Mouse (Mus musculus): Measurements from ENCODE around the gene Cyp2c66.
"Not testable (repeated sequence)": the region's sequence is repeated elsewhere in the genome, so short reads cannot be mapped to it uniquely, and the experiment has no call there.

Cyp2c66 gene

GRCm38 (mm10) chr19:39113644-39114043 is at the start of gene Cyp2c66:
Gene Cyp2c66, plus strand, starts transcription at chr19:39113898.
- DNase-seq, result no peak

- DNase-seq, result not testable (repeated sequence)
Measured at GRCm38 (mm10) chr19:39098779-39099178, 14.9 kb upstream of the Cyp2c66 start.

- DNase-seq, result not testable (repeated sequence)
Measured at GRCm38 (mm10) chr19:39156836-39157235, 43.1 kb downstream of the Cyp2c66 start.
